Mouse (Mus musculus): ENCODE measurements around the gene Erfe. TPM values are rescaled to one million over a fixed set of nuclear protein-coding genes. Genes with fewer than 3 reads are reported as not detected.

Gene Erfe
- polyA plus RNA-seq, 1 experiment from 2014 or later = 1.7 TPM

DNA sequence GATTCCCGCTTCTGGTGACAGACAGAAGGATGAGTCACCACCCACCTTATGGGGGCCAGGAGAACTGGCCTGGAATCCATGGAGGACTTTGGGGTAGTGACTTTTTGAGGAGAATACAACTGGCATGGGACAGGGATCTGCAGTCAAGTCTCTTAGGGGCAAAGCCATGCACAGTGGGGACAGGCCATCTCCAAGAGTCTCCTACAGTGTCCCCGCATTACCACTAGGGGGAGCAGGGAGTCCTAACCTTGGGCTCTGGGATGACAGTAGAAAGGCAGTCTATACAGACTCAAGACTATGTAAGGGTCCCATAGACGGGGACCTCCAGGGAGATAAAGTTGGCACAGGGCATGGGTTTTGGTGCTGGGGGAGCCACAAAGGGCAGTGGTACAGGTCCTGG is 19.3 kb upstream of the Erfe start:
- no peaks in the 10 kb centered on the region for H3K9me3 ChIP-seq (replicated peaks)
- H3K4me3 ChIP-seq = no peak overlapping the region
- 36% methylated on average over 3 of the region's 3 CpGs for WGBS
- peaks cover 49% of the 10 kb centered on the region for H3K27me3 ChIP-seq (replicated peaks)
- peak; percentile 49; the same call in 1 of the 2 replicates for ATAC-seq (ENCODE audit: insufficient number of reproducible peaks, low FRiP score)
- H3K4me2 ChIP-seq = no peak overlapping the region
- no peak overlapping the region for H3K9ac ChIP-seq
- H3K27ac ChIP-seq (ENCODE audit: poor library complexity, severe bottlenecking) = no peak overlapping the region
- H3K36me3 ChIP-seq = no peaks in the 10 kb centered on the region
- H3K4me1 ChIP-seq (replicated peaks) = peaks cover 29% of the 10 kb centered on the region

DNA sequence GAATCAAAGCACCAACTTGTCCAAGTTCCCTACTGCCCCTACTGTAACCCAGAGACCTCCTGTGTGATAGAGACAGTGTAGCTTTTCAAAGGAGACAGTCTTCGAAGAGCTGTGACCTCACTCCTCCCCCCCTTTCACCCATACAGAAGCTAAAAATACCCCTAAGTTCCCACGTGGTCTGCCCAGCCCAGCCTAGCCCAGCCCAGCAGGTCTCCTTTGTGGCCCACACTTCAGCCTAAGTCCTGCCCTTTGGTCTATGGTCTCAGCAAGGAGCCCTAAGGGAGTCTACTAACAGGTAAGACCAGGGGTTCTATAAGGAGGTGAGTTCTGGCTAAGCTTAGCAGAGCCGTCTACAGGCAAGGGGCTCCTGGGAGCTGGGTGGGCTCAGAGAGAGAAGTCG is 15.4 kb upstream of the Erfe start, which contains the start of gene Klhl30:
TSS of gene Klhl30 (plus strand) at position 176 of the 400 bp plus-strand sequence.
- Histone ChIP-seq H3K27ac (ENCODE audit: poor library complexity, severe bottlenecking) (peak within 1 kb of the TSS; percentile 84), H3K36me3 (peaks cover 18% of the 10 kb centered on the region), H3K4me1 (replicated peaks) (peaks cover 33% of the 10 kb centered on the region), H3K9ac (peak within 1 kb of the TSS; percentile 69), H3K9me3 (replicated peaks) (no peaks in the 10 kb centered on the region), H3K4me3 (peak within 1 kb of the TSS; percentile 44), H3K27me3 (replicated peaks) (peaks cover 9% of the 10 kb centered on the region), H3K4me2 (peak within 1 kb of the TSS; percentile 77)
- peak; percentile 73 for ATAC-seq (ENCODE audit: insufficient number of reproducible peaks, low FRiP score)
- 23% methylated on average over 4 of the region's 4 CpGs for WGBS

DNA sequence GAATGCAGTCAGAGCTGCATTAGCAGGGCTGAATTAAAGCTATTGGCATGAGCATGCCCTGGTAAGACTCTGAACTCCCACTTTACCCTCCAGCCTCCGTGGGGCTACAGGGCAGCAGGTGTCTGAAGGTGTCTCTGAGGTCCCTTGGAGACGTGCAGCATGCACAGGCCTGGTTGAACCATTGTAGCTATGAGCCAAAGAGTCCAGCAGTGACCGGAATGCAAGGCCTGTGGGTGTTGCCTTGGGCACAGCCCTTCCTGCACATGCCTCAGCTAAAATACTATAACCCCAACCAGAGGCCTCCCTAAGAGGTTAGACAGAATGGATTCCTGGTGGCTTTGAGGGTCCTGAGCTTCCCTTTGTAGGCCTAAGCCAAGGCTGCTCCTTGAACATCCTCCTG is 15.0 kb upstream of the Erfe start:
- WGBS = 52% methylated on average over 3 of the region's 3 CpGs
- Histone ChIP-seq H3K27me3 (replicated peaks) (peaks cover 5% of the 10 kb centered on the region), H3K4me1 (replicated peaks) (peaks cover 33% of the 10 kb centered on the region), H3K9me3 (replicated peaks) (no peaks in the 10 kb centered on the region), H3K27ac (ENCODE audit: poor library complexity, severe bottlenecking) (peak overlapping the region; percentile 84), H3K4me2 (peak overlapping the region; percentile 77), H3K36me3 (peaks cover 22% of the 10 kb centered on the region), H3K4me3 (peak overlapping the region; percentile 44), H3K9ac (peak overlapping the region; percentile 69)
- no peak for ATAC-seq (ENCODE audit: insufficient number of reproducible peaks, low FRiP score)

DNA sequence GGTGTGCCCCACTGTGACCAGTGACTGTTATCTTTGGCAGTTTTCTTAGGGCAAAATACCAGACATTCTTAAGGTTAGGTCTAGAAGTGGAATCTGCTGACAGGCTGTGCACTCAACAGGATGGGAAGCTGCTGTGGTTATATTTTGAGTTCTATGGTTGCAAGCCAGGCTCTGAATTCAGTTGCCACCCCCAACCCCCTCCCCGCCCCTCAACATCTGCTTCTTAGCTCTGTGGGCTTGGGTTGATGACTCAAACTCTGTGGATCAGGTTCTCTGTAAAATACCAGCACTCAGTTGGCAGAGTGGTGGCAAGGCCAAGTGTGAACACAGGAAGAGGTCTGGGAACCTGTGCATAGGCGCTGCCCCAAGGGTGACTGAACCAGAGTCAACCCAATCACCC is 14.0 kb upstream of the Erfe start:
- Histone ChIP-seq H3K27me3 (replicated peaks) (no peaks in the 10 kb centered on the region), H3K9me3 (replicated peaks) (no peaks in the 10 kb centered on the region), H3K4me2 (peak overlapping the region; percentile 77), H3K36me3 (peaks cover 32% of the 10 kb centered on the region), H3K4me1 (replicated peaks) (peaks cover 33% of the 10 kb centered on the region), H3K27ac (ENCODE audit: poor library complexity, severe bottlenecking) (no peak overlapping the region), H3K9ac (no peak overlapping the region), H3K4me3 (no peak overlapping the region)
- 70% methylated on average over 2 of the region's 2 CpGs for WGBS
- ATAC-seq (ENCODE audit: insufficient number of reproducible peaks, low FRiP score) = no peak

DNA sequence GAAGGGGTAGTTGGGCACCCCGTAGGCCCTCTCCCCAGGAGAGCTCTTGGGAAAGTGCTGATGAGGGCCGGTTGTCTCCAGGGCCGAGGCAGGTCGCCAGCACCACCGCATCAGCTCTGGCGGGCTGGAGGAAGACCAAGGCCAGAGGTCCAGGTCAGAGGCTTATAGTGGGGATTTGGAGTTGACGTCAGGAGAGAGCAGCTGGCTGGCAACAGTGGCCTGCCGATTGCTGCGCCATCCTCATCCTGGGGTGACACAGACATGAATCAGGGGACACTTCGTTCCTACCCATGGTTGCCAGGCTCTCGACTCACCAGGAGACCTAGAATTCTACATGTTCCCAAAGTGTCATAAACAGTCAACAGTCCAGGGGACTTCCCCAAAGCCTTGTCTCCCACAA is 10.1 kb upstream of the Erfe start:
- Histone ChIP-seq H3K4me2 (no peak overlapping the region), H3K9me3 (replicated peaks) (no peaks in the 10 kb centered on the region)

DNA sequence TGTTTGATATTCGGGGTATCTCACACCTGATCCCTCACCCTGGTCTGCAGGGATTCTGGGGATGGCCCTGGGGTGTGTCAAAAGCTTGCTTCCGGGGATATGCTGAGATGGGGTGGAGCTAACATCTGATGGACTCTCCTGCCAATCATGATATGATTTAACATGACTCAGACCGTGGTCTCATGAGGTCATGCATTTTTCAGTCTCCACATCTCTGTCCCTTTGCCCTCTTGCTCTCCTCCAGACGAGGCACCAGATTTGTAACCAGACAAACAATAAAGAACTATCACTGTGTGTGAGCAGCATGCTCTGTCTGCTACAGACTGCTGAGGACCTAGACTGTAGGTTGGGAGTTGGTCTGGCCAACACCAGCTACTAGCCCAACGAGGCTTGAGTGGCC is 4.1 kb upstream of the Erfe start:
- 0 out of 2 replicates have a peak, but pooled peaks cover 7% of the 10 kb centered on the region for H3K27me3 ChIP-seq (replicated peaks)
- no peak overlapping the region for H3K9ac ChIP-seq
- H3K4me1 ChIP-seq (replicated peaks) = peaks cover 11% of the 10 kb centered on the region
- H3K9me3 ChIP-seq (replicated peaks) = peaks cover 14% of the 10 kb centered on the region; the same call in 1 of the 2 replicates
- no peak for ATAC-seq (ENCODE audit: insufficient number of reproducible peaks, low FRiP score)
- peaks cover 66% of the 10 kb centered on the region for H3K36me3 ChIP-seq
- no peak overlapping the region for H3K4me3 ChIP-seq
- no peak overlapping the region for H3K4me2 ChIP-seq
- no peak overlapping the region for H3K27ac ChIP-seq (ENCODE audit: poor library complexity, severe bottlenecking)
- 71% methylated on average over 5 of the region's 5 CpGs for WGBS

More for the DNA sequence above, 10.1 kb upstream of the Erfe start:
- Histone ChIP-seq H3K27ac (ENCODE audit: poor library complexity, severe bottlenecking) (no peak overlapping the region), H3K4me1 (replicated peaks) (peaks cover 23% of the 10 kb centered on the region), H3K36me3 (peaks cover 70% of the 10 kb centered on the region), H3K27me3 (replicated peaks) (no peaks in the 10 kb centered on the region), H3K9ac (no peak overlapping the region), H3K4me3 (no peak overlapping the region)
- ATAC-seq (ENCODE audit: insufficient number of reproducible peaks, low FRiP score) = no peak
- WGBS = 81% methylated on average over 11 of the region's 11 CpGs

DNA sequence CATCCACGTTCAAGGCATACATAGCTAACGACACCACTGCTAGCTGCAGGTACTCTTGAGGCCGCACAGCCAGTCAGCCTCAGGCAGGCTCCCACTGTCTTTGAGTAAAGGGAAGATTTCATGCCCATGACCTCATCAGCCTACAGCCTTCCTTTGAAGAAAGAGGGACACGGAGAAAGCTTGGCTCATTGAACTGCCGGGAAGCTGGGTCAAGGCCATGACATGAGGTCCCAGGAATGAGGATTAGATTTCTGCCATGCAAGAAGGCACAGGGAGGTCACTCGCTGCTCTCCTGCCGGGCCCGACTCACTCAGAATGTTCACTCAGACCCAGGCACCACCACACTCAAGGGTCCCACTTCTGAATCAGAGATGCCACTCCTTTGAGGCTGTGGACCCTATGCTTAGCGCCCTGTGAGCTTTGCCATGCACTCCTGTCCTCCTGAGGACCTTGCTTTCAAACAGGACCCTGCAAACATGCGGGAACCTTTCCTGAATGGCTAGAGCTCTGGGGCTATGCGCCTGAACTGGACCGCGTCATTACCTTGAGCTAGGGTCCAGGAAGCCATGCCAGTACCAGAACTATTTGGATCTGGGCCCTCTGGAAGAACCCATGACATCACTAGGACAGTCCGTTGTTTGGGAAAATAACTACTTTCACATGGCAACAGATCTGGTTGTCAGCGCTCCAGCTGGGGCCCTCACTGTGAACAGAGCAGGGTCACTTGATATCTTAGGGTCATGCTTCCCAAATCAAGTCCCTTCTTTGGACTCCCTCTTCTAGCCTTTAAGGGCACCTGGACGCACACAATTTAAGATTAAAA is 1.2 kb upstream of the Erfe start:
- Histone ChIP-seq H3K9me3 (replicated peaks) (peaks cover 14% of the 10 kb centered on the region; the same call in 1 of the 2 replicates), H3K4me3 (no peak overlapping the region), H3K4me1 (replicated peaks) (peaks cover 11% of the 10 kb centered on the region), H3K36me3 (peaks cover 40% of the 10 kb centered on the region), H3K9ac (no peak overlapping the region), H3K4me2 (no peak overlapping the region), H3K27me3 (replicated peaks) (0 out of 2 replicates have a peak, but pooled peaks cover 7% of the 10 kb centered on the region), H3K27ac (ENCODE audit: poor library complexity, severe bottlenecking) (no peak overlapping the region)
- no peak for ATAC-seq (ENCODE audit: insufficient number of reproducible peaks, low FRiP score)
- 86% methylated on average over 16 of the region's 16 CpGs for WGBS

DNA sequence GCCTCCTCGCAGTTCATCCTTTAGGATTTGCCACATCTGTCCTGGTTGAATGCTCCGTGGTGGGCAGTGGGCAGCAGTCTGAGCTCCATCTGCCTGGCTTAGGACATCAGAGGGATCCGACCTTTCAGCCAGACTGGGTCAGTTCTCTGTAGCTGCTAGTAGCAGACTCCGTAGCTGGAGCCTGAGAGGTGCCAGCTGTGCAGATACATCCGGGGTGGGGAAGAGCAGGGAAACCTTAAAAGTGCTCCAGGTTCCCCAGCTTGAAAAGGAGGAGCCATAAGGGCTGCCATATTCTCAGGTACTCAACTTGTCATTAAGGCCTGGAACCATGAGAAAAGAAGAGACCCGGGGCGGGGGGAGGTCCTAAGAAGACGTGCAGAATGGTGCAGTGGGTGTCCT is 415 bp upstream of the Erfe start:
- H3K4me1 ChIP-seq (replicated peaks) = peaks cover 11% of the 10 kb centered on the region
- H3K9ac ChIP-seq = peak overlapping the region; percentile 76; the same call in 1 of the 2 replicates
- H3K27ac ChIP-seq (ENCODE audit: poor library complexity, severe bottlenecking) = no peak overlapping the region
- ATAC-seq (ENCODE audit: insufficient number of reproducible peaks, low FRiP score) = no peak
- peak overlapping the region; percentile 52 for H3K4me3 ChIP-seq
- H3K36me3 ChIP-seq = peaks cover 41% of the 10 kb centered on the region
- 28% methylated on average over 8 of the region's 8 CpGs for WGBS
- 0 out of 2 replicates have a peak, but pooled peaks cover 7% of the 10 kb centered on the region for H3K27me3 ChIP-seq (replicated peaks)
- H3K4me2 ChIP-seq = peak overlapping the region; percentile 92
- peaks cover 14% of the 10 kb centered on the region; the same call in 1 of the 2 replicates for H3K9me3 ChIP-seq (replicated peaks)

DNA sequence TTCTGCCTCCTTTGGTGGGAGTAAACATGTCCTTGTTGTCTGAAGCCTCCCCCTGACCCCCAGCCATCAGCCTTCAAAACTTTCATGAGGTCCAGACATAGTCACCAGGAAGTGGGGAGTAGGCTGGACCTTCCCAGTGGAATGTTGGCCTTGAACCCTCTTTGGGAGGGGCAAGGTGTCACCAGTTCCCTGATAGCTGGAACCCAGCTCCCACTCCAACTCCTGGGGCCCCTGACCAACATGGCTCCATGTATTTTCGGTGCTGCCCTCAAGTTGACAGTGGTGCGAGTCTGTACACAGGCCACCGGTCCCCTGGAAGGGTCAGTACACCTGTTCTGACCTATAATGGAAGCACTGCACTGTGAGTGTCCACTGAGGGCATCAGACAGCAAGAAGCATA is 1.1 kb downstream of the Erfe start:
- H3K36me3 ChIP-seq = peaks cover 41% of the 10 kb centered on the region
- peaks cover 11% of the 10 kb centered on the region for H3K4me1 ChIP-seq (replicated peaks)
- no peak for ATAC-seq (ENCODE audit: insufficient number of reproducible peaks, low FRiP score)
- no peak overlapping the region for H3K4me2 ChIP-seq
- no peak overlapping the region for H3K27ac ChIP-seq (ENCODE audit: poor library complexity, severe bottlenecking)
- H3K27me3 ChIP-seq (replicated peaks) = 0 out of 2 replicates have a peak, but pooled peaks cover 7% of the 10 kb centered on the region
- WGBS = 97% methylated on average over 3 of the region's 3 CpGs
- H3K9me3 ChIP-seq (replicated peaks) = peaks cover 10% of the 10 kb centered on the region; the same call in 1 of the 2 replicates
- H3K4me3 ChIP-seq = no peak overlapping the region
- H3K9ac ChIP-seq = no peak overlapping the region

DNA sequence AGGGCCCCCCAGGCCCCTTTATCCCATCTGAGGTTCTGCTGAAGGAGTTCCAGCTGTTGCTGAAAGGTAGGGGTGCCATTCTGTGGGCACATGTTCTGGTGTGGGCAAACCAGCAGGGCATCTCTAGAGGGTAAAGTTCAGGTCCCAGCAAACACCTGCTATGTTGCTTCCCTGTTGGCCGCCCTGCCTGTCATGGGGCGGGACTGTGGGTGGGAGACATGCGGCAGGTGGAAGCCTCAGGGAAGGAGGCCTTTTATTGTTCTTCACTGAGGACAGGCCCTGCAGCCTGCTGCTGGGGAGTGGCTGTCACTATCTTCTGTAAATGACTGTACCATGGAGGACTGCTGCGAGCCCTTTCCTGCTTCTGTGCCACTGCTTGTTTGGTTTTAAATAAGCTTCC is 3.2 kb downstream of the Erfe start:
- no peak overlapping the region for H3K4me2 ChIP-seq
- H3K4me1 ChIP-seq (replicated peaks) = peaks cover 11% of the 10 kb centered on the region
- H3K27me3 ChIP-seq (replicated peaks) = 0 out of 2 replicates have a peak, but pooled peaks cover 7% of the 10 kb centered on the region
- peaks cover 47% of the 10 kb centered on the region for H3K36me3 ChIP-seq
- whole genome bisulfite sequencing = 68% methylated on average over 4 of the region's 4 CpGs
- no peak overlapping the region for H3K4me3 ChIP-seq
- H3K9me3 ChIP-seq (replicated peaks) = 0 out of 2 replicates have a peak, but pooled peaks cover 1% of the 10 kb centered on the region
- no peak overlapping the region for H3K27ac ChIP-seq (ENCODE audit: poor library complexity, severe bottlenecking)
- no peak for ATAC-seq (ENCODE audit: insufficient number of reproducible peaks, low FRiP score)
- no peak overlapping the region for H3K9ac ChIP-seq

DNA sequence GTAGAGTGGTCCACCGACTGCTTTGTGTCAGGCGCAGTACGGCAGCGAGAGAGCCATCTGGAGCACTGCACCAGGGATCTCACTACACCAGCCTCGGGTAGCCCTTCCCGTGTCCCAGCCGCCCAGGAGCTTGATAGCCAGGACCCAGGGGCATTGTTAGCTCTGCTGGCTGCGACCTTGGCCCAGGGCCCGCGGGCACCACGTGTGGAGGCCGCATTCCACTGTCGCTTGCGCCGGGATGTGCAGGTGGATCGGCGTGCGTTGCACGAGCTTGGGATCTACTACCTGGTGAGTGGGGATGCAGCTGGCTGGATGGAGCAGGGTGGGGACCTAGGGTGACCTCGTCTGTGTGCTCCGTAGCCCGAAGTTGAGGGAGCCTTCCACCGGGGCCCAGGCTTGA is 3.8 kb downstream of the Erfe start:
- Histone ChIP-seq H3K4me2 (no peak overlapping the region), H3K9me3 (replicated peaks) (no peaks in the 10 kb centered on the region), H3K36me3 (peaks cover 54% of the 10 kb centered on the region), H3K27me3 (replicated peaks) (0 out of 2 replicates have a peak, but pooled peaks cover 7% of the 10 kb centered on the region), H3K4me3 (no peak overlapping the region), H3K27ac (ENCODE audit: poor library complexity, severe bottlenecking) (no peak overlapping the region), H3K4me1 (replicated peaks) (peaks cover 11% of the 10 kb centered on the region), H3K9ac (no peak overlapping the region)
- ATAC-seq (ENCODE audit: insufficient number of reproducible peaks, low FRiP score) = no peak
- WGBS = 84% methylated on average over 23 of the region's 23 CpGs
